Mouse (Mus musculus) forebrain, embryonic 15.5 days (tissue): ENCODE data around the gene Vegfc. TPM values are rescaled to one million over a fixed set of nuclear protein-coding genes. Genes with fewer than 3 reads are reported as not detected.

Source experiments
- ATAC-seq: fragments of 200-750 bp; cut with Nextera tagmentation; replicated peaks from 2 replicates; pipeline ENCODE4 v1.8.0; 2017; ENCODE audit warnings: mild to moderate bottlenecking, moderate TSS enrichment, moderate library complexity
- H3K27ac ChIP-seq: fragments of 300-500 bp; sonication (generic); replicated peaks from 2 replicates; pipeline ENCODE4 v1.5.1; 2015; ENCODE audit warnings: mild to moderate bottlenecking, inconsistent platforms
- H3K27me3 ChIP-seq: fragments of 300-500 bp; sonication (generic); 2 replicates; pipeline ENCODE4 v1.6.1; 2015; ENCODE audit warnings: inconsistent platforms
- H3K36me3 ChIP-seq: fragments of 300-500 bp; sonication (generic); 2 replicates; pipeline ENCODE4 v1.6.1; 2015; ENCODE audit warnings: mild to moderate bottlenecking, inconsistent platforms
- H3K4me1 ChIP-seq: fragments of 300-500 bp; sonication (generic); 2 replicates; pipeline ENCODE4 v1.6.1; 2015; ENCODE audit warnings: inconsistent platforms
- H3K4me2 ChIP-seq: fragments of 300-500 bp; sonication (generic); replicated peaks from 2 replicates; pipeline ENCODE4 v1.6.1; 2015; ENCODE audit warnings: mild to moderate bottlenecking, inconsistent platforms
- H3K4me3 ChIP-seq: fragments of 300-500 bp; sonication (generic); 2 replicates; pipeline ENCODE4 v1.5.1; 2015; ENCODE audit warnings: mild to moderate bottlenecking, inconsistent platforms
- H3K9ac ChIP-seq: fragments of 300-500 bp; sonication (generic); replicated peaks from 2 replicates; pipeline ENCODE4 v1.6.1; 2015; ENCODE audit warnings: mild to moderate bottlenecking, inconsistent platforms
- H3K9me3 ChIP-seq: fragments of 300-500 bp; sonication (generic); 2 replicates; pipeline ENCODE4 v1.6.1; 2016; ENCODE audit warnings: inconsistent platforms
- WGBS: fragments of 180-500 bp; shearing (Covaris S2); methylation state at CpG from one replicate; pipeline ENCODE4 v1.1.7; 2015; ENCODE audit warnings: mixed read lengths; 5-methylcytosine and 5-hydroxymethylcytosine counted together
- polyA plus RNA-seq: library from polyadenylated mRNA; unstranded; fragments of >200 nt; fragmentation: Nextera tagmentation; extraction: Ambion mirVana; gene quantifications from 2 replicates; pipeline ENCODE4 v1.2.1, GENCODE M21; 2015

Vegfc gene
- polyA plus RNA-seq, 1 experiment from 2014 or later = 4.0 TPM

DNA sequence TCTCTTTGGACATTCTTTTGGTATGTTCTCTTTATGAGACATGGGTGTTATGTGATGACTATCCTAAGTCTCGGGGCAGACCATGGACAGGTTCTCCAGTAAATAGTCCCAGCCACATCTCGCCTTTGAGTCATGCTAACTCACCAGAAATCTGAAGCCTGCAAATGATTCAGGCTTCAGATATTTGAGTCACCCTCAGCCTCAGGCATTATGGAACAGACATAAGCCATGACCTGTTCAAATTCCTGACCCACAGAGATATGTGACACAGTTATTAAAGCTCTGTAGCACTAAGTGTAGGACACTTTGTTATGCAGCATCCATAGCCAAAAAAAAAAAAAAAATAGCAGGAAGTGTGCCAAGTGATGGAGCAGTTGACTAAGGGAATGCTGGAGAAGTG, 138.8 kb downstream of the Vegfc start:
- WGBS = 93% methylated on average over 2 of the region's 2 CpGs

DNA sequence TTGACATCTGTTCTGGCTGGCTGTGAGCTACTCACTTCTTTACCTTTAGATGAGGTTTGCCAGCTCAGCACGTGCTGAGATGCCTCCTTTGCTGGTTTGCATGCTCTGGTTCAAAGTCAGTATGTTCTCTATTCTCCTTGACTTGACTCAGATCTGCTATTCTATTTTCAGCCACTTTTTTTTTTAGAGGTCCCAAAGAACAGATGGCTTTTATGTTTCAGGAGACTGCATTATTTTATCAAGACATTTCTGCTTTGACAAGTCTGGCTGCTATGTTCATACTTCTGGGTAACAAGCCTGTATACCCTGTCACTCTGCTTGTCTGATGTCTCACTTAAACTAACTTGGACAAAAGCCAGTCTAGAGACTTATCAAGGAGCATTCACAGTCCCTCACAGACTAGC, 151.4 kb downstream of the Vegfc start:
- Histone ChIP-seq H3K9me3 (no peaks in the 10 kb centered on the region), H3K27me3 (no peaks in the 10 kb centered on the region), H3K4me3 (no peak overlapping the region), H3K4me2 (no peak overlapping the region), H3K9ac (no peak overlapping the region), H3K36me3 (no peaks in the 10 kb centered on the region), H3K27ac (no peak overlapping the region), H3K4me1 (no peaks in the 10 kb centered on the region)
- WGBS = 41% methylated on average over 1 of the region's 1 CpGs
- peak; percentile 86 for ATAC-seq

More for the DNA sequence above, 138.8 kb downstream of the Vegfc start:
- ATAC-seq = no peak
- Histone ChIP-seq H3K27me3 (no peaks in the 10 kb centered on the region), H3K4me2 (no peak overlapping the region), H3K4me3 (no peak overlapping the region), H3K9me3 (no peaks in the 10 kb centered on the region), H3K36me3 (no peaks in the 10 kb centered on the region), H3K27ac (no peak overlapping the region), H3K9ac (no peak overlapping the region), H3K4me1 (no peaks in the 10 kb centered on the region)

DNA sequence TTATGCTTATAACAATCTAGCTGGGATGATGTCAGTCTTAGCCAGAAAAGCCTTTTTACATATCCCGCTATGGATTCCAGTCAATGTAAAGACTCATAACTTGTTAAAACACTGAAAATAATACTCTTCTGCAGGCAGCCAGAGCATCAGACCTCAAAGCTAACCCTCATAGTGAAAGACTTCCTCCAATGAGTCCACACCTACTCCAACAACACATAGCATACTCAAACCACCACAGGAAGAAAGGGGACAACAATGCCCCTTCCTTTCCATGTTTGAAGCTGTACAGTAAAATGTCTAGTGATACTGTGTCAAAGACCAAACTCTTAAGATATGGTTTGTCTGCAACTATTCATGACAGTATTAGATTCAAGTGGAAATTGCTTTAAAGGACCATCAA, 153.2 kb downstream of the Vegfc start:
- H3K4me3 ChIP-seq = no peak overlapping the region
- ATAC-seq = no peak
- no peak overlapping the region for H3K27ac ChIP-seq
- 89% methylated on average over 1 of the region's 1 CpGs for WGBS
- H3K36me3 ChIP-seq = no peaks in the 10 kb centered on the region
- no peaks in the 10 kb centered on the region for H3K9me3 ChIP-seq
- H3K27me3 ChIP-seq = no peaks in the 10 kb centered on the region
- H3K4me1 ChIP-seq = no peaks in the 10 kb centered on the region
- H3K9ac ChIP-seq = no peak overlapping the region
- H3K4me2 ChIP-seq = no peak overlapping the region

- no peak overlapping the region for H3K4me3 ChIP-seq
- no peaks in the 10 kb centered on the region for H3K9me3 ChIP-seq
- WGBS = 81% methylated on average over 6 of the region's 6 CpGs
- H3K27me3 ChIP-seq = no peaks in the 10 kb centered on the region
- no peak overlapping the region for H3K4me2 ChIP-seq
- H3K4me1 ChIP-seq = no peaks in the 10 kb centered on the region
- ATAC-seq = peak; percentile 56; the same call in 1 of the 2 replicates
- no peak overlapping the region for H3K9ac ChIP-seq
- no peak overlapping the region for H3K27ac ChIP-seq
- H3K36me3 ChIP-seq = no peaks in the 10 kb centered on the region
Observed at GRCm38 (mm10) chr8:54233316-54233715, 155.9 kb downstream of the Vegfc start.
